Mouse (Mus musculus) stomach, embryonic 14.5 days (tissue): ENCODE measurements at regions not wholly inside any gene's neighbourhood (a gene's known extent, or its start where the extent isn't known, plus 50 kb on each side); places are given as distances from the start of the nearest gene placed in this dataset.

Source experiments
- ATAC-seq: fragments of 200-750 bp; cut with Nextera tagmentation; 2 replicates; pipeline ENCODE4 v1.8.0; 2017; ENCODE audit warnings: low read depth, moderate TSS enrichment; ENCODE audit not compliant: insufficient number of reproducible peaks, insufficient read depth, low FRiP score
- H3K27ac ChIP-seq: fragments of 300-500 bp; sonication (generic); 2 replicates; pipeline ENCODE4 v1.5.1; 2014; ENCODE audit warnings: mild to moderate bottlenecking, low read length, moderate library complexity, mixed read lengths
- H3K27me3 ChIP-seq: fragments of 300-500 bp; sonication (generic); 2 replicates; pipeline ENCODE4 v1.6.1; 2014; ENCODE audit warnings: low read length, control low read depth, mixed read lengths; ENCODE audit not compliant: control insufficient read depth, insufficient read depth
- H3K36me3 ChIP-seq: fragments of 300-500 bp; sonication (generic); 2 replicates; pipeline ENCODE4 v1.6.1; 2014; ENCODE audit warnings: mild to moderate bottlenecking, control low read depth, low read length, moderate library complexity, mixed read lengths; ENCODE audit not compliant: control insufficient read depth, insufficient read depth
- H3K4me1 ChIP-seq: fragments of 300-500 bp; sonication (generic); 2 replicates; pipeline ENCODE4 v1.6.1; 2014; ENCODE audit warnings: low read length, control low read depth, mixed read lengths; ENCODE audit not compliant: control insufficient read depth, insufficient read depth
- H3K4me2 ChIP-seq: fragments of 300-500 bp; sonication (generic); replicated peaks from 2 replicates; pipeline ENCODE4 v1.6.1; 2014; ENCODE audit warnings: low read depth, low read length, control low read depth
- H3K4me3 ChIP-seq: fragments of 300-500 bp; sonication (generic); 2 replicates; pipeline ENCODE4 v1.5.1; 2014; ENCODE audit warnings: low read depth, low read length, control low read depth
- H3K9ac ChIP-seq: fragments of 300-500 bp; sonication (generic); replicated peaks from 2 replicates; pipeline ENCODE4 v1.6.1; 2014; ENCODE audit warnings: low read depth, mild to moderate bottlenecking, control low read depth, low read length, moderate library complexity, mixed read lengths
- H3K9me3 ChIP-seq: fragments of 300-500 bp; sonication (generic); 2 replicates; pipeline ENCODE4 v1.6.1; 2016; ENCODE audit warnings: low read depth, low read length, control low read depth; ENCODE audit not compliant: control insufficient read depth
- WGBS: fragments of 180-500 bp; shearing (Covaris S2); extraction: QIAGEN DNeasy Blood & Tissue Kit; methylation state at CpG from one replicate; pipeline ENCODE4 v1.1.7; 2014; 5-methylcytosine and 5-hydroxymethylcytosine counted together

- no peak for ATAC-seq
- 53% methylated on average over 6 of the region's 6 CpGs for WGBS
- H3K9me3 ChIP-seq = no peaks in the 10 kb centered on the region
- no peaks in the 10 kb centered on the region for H3K36me3 ChIP-seq
- no peak overlapping the region for H3K4me2 ChIP-seq
- no peaks in the 10 kb centered on the region for H3K27me3 ChIP-seq
- H3K27ac ChIP-seq = no peak overlapping the region
- no peak overlapping the region for H3K9ac ChIP-seq
- H3K4me3 ChIP-seq = no peak overlapping the region
- no peaks in the 10 kb centered on the region for H3K4me1 ChIP-seq
Observed at GRCm38 (mm10) chr3:99663783-99664182, 221.4 kb upstream of the Spag17 start.

- Histone ChIP-seq H3K4me3 (no peak overlapping the region), H3K9me3 (no peaks in the 10 kb centered on the region), H3K4me1 (no peaks in the 10 kb centered on the region), H3K4me2 (no peak overlapping the region), H3K27me3 (no peaks in the 10 kb centered on the region), H3K9ac (no peak overlapping the region), H3K36me3 (no peaks in the 10 kb centered on the region), H3K27ac (no peak overlapping the region)
- 45% methylated on average over 5 of the region's 5 CpGs for WGBS
- ATAC-seq = no peak
Observed at GRCm38 (mm10) chr3:99665363-99665762, 219.8 kb upstream of the Spag17 start.

GRCm38 (mm10) chr3:99665902-99666768 is 219.1 kb upstream of the Spag17 start:
- H3K4me2 ChIP-seq = no peak overlapping the region
- no peaks in the 10 kb centered on the region for H3K27me3 ChIP-seq
- no peak for ATAC-seq
- no peaks in the 10 kb centered on the region for H3K9me3 ChIP-seq
- H3K4me1 ChIP-seq = no peaks in the 10 kb centered on the region
- H3K27ac ChIP-seq = no peak overlapping the region
- H3K9ac ChIP-seq = no peak overlapping the region
- no peaks in the 10 kb centered on the region for H3K36me3 ChIP-seq
- WGBS = 24% methylated on average over 10 of the region's 10 CpGs
- no peak overlapping the region for H3K4me3 ChIP-seq

- no peak for ATAC-seq
- H3K4me3 ChIP-seq = no peak overlapping the region
- no peak overlapping the region for H3K9ac ChIP-seq
- no peaks in the 10 kb centered on the region for H3K4me1 ChIP-seq
- no peaks in the 10 kb centered on the region for H3K9me3 ChIP-seq
- H3K27me3 ChIP-seq = no peaks in the 10 kb centered on the region
- H3K4me2 ChIP-seq = no peak overlapping the region
- H3K36me3 ChIP-seq = no peaks in the 10 kb centered on the region
- no peak overlapping the region for H3K27ac ChIP-seq
- 91% methylated on average over 2 of the region's 2 CpGs for whole genome bisulfite sequencing
Observed at GRCm38 (mm10) chr3:99674145-99674544, 211.1 kb upstream of the Spag17 start.

- H3K4me1 ChIP-seq = no peaks in the 10 kb centered on the region
- H3K27ac ChIP-seq = no peak overlapping the region
- no peaks in the 10 kb centered on the region for H3K9me3 ChIP-seq
- H3K4me2 ChIP-seq = no peak overlapping the region
- H3K4me3 ChIP-seq = no peak overlapping the region
- H3K9ac ChIP-seq = no peak overlapping the region
- no peak for ATAC-seq
- H3K27me3 ChIP-seq = no peaks in the 10 kb centered on the region
- H3K36me3 ChIP-seq = no peaks in the 10 kb centered on the region
- 82% methylated on average over 4 of the region's 4 CpGs for whole genome bisulfite sequencing
Observed at GRCm38 (mm10) chr3:99709506-99709905, 175.7 kb upstream of the Spag17 start.

- Histone ChIP-seq H3K4me2 (no peak overlapping the region), H3K27ac (no peak overlapping the region), H3K36me3 (no peaks in the 10 kb centered on the region), H3K9me3 (no peaks in the 10 kb centered on the region), H3K27me3 (no peaks in the 10 kb centered on the region), H3K4me1 (no peaks in the 10 kb centered on the region), H3K9ac (no peak overlapping the region), H3K4me3 (no peak overlapping the region)
- 69% methylated on average over 4 of the region's 4 CpGs for WGBS
- ATAC-seq = no peak
Observed at GRCm38 (mm10) chr3:99716381-99716780, 168.8 kb upstream of the Spag17 start.

GRCm38 (mm10) chr3:99738093-99738803 is 147.0 kb upstream of the Spag17 start:
- no peaks in the 10 kb centered on the region for H3K27me3 ChIP-seq
- no peaks in the 10 kb centered on the region for H3K9me3 ChIP-seq
- WGBS = 73% methylated on average over 3 of the region's 3 CpGs

GRCm38 (mm10) chr3:99739654-99740053 is 145.6 kb upstream of the Spag17 start:
- no peak overlapping the region for H3K4me3 ChIP-seq
- no peak overlapping the region for H3K9ac ChIP-seq
- no peaks in the 10 kb centered on the region for H3K9me3 ChIP-seq
- no peak overlapping the region for H3K4me2 ChIP-seq
- H3K27ac ChIP-seq = no peak overlapping the region
- H3K4me1 ChIP-seq = no peaks in the 10 kb centered on the region
- 40% methylated on average over 7 of the region's 7 CpGs for WGBS
- no peaks in the 10 kb centered on the region for H3K36me3 ChIP-seq
- no peak for ATAC-seq
- H3K27me3 ChIP-seq = no peaks in the 10 kb centered on the region

More at GRCm38 (mm10) chr3:99738093-99738803, 147.0 kb upstream of the Spag17 start:
- no peaks in the 10 kb centered on the region for H3K4me1 ChIP-seq
- H3K9ac ChIP-seq = no peak overlapping the region
- H3K27ac ChIP-seq = no peak overlapping the region
- H3K36me3 ChIP-seq = no peaks in the 10 kb centered on the region
- no peak overlapping the region for H3K4me2 ChIP-seq
- ATAC-seq = no peak
- H3K4me3 ChIP-seq = no peak overlapping the region
